Mouse (Mus musculus): ENCODE measurements around the gene Tgfb1.
"Not testable (repeated sequence)": the region's sequence is repeated elsewhere in the genome, so short reads cannot be mapped to it uniquely, and the experiment has no call there.

Gene Tgfb1

DNA sequence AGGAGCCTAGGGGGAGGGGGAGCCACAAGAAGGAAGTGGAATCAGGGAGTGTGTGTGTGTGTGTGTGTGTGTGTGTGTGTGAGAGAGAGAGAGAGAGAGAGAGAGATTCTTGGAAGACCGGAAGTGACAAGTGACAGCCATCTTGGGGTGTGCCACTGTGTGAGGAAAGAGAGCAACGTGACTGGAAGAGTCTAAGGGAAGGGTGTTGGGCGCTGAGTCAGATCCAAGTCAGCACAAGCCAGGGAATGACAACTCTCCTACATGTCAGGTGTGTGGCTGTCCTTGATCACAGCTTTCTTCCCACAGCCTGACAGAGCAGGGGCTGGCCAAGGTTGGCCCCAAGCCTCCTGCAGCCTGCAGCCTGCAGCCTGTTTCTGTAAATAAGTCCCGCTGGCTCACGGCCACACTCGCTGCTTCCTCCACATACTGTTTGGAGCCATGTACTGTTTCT, 19.0 kb downstream of the Tgfb1 start:
- DNase-seq (ENCODE audit: low spot score in 2 of 2), result peak in 1 of 2 experiments; percentile 60

DNA sequence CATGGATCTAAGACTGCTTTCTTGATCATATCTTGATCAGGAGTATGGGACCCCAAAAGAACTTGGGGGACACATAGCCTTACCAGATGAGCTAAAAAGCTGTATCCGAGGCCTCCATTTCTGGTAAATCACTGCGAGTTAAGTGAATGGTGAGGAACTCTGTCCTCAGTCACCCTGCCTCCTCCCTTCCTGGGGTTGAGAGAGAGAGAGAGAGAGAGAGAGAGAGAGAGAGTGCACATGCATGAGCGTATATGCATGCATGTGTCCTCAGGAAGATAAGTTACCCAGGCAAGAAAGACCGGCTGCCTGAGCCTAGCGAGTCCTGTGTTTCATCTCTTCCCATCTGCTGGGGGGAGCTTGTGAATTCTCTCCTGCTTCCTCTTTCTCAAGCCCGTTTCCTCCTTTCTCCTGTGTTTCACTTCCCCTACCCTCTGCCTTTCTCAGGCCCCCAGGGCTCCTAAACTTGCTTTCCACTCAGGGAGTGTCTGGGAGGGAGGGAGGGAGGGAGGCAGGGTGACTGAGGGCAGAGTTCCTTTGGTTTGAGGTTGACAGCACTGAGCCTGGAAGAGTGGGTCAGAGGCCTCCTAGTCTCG, 19.9 kb downstream of the Tgfb1 start:
- DNase-seq (ENCODE audit: low spot score in 2 of 2), result no peak

- DNase-seq (ENCODE audit: low spot score in 2 of 2), result peak in 1 of 2 experiments; percentile 64
Measured at GRCm38 (mm10) chr7:25707581-25708292, 20.9 kb downstream of the Tgfb1 start.

DNA sequence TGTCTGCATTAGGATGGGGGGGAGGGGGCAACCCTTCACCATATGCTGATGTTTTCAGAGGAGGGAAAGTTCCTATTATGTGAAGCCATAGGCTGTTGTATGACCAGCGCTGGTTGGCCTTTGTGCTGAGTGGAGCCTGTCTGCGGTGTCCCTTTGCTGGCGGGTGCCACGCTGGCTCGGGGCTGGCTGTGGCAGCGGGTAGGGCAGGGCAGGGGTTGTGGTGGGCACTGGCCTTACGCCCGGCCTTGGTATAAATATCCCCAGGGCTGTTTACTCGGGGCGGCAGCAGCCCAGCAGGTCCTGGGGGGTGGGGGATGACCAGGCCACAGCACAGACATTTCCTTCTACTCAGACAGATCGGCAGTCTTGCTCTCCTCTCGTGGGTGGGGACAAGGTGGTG, 23.2 kb downstream of the Tgfb1 start:
- DNase-seq (ENCODE audit: low spot score in 2 of 2), result peak in 1 of 2 experiments; percentile 63

GRCm38 (mm10) chr7:25710519-25711130, 23.8 kb downstream of the Tgfb1 start:
- no peak for DNase-seq (ENCODE audit: low spot score in 2 of 2)

- DNase-seq (ENCODE audit: low spot score in 2 of 2), result no peak
Measured at GRCm38 (mm10) chr7:25711165-25711564, 24.4 kb downstream of the Tgfb1 start.

- DNase-seq (ENCODE audit: low spot score in 2 of 2), result no peak
Measured at GRCm38 (mm10) chr7:25711731-25712197, 25.0 kb downstream of the Tgfb1 start.

DNA sequence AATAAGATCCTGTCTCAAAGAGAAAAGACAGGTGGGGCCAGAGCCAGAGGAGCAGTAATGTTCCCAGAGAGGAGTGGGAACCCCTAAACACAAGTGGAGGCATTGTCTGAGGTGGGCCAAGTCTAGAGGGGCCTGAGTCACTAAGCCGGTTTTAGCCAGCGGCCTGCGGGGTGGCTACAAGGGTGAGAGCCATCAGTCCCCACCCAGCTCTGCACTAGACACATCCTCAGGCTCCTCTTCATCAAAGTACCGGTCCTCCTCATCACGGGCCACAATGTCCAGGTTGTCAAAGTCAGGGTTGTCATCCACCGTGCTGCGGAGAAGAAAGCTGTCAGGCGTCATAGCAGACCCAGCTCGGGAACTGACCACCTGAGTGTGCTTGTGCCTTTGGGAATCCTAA, 26.0 kb downstream of the Tgfb1 start:
- no peak for DNase-seq (ENCODE audit: low spot score in 2 of 2)

GRCm38 (mm10) chr7:25714581-25714980, 27.8 kb downstream of the Tgfb1 start:
- DNase-seq (ENCODE audit: low spot score in 2 of 2), result no peak

DNA sequence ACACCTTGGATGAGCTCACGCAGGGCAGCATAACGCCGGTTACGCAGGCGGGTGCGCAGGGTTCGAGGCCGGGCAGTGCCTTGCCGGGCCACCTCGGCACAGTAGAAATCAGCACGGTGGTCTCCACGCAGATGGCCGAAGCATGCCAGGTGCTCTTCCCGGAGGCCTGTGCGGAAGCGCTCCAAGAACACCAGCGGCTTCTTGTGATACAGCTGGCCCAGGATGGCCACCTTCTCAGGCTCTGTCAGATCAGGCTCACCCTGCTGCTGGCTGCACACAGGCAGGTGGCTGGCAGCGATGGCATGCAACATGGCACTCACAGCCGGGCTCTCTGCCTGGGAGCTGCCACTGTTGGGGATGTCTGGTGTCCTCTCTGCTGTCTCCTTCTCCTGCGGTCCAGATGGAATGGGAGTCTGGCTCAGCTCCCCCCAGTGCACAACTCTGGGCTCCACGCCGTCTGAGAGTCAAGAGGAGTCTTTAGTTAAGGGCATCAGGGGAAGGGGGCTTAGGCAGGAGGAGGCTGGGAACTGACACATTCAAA, 29.0 kb downstream of the Tgfb1 start:
- no peak for DNase-seq (ENCODE audit: low spot score in 2 of 2)

DNA sequence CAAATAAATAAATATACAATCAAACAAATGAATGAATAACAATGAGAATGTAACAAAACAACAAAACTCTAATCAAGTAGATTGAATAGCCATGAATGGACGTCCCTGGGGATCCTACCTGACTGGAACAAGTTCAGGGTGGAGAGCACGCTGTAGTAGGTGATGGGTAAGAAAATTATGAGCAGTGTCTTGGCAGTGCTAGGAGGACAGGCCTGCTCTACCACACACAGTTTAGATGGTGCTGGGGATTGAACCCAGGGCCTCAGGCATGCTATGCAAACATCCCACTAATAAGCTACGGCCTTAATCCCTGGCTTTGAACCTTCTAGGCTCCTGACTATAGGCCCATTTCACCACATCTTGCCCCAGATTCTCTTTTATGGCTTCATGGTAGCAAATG, 30.7 kb downstream of the Tgfb1 start:
- DNase-seq (ENCODE audit: low spot score in 2 of 2), result no peak

DNA sequence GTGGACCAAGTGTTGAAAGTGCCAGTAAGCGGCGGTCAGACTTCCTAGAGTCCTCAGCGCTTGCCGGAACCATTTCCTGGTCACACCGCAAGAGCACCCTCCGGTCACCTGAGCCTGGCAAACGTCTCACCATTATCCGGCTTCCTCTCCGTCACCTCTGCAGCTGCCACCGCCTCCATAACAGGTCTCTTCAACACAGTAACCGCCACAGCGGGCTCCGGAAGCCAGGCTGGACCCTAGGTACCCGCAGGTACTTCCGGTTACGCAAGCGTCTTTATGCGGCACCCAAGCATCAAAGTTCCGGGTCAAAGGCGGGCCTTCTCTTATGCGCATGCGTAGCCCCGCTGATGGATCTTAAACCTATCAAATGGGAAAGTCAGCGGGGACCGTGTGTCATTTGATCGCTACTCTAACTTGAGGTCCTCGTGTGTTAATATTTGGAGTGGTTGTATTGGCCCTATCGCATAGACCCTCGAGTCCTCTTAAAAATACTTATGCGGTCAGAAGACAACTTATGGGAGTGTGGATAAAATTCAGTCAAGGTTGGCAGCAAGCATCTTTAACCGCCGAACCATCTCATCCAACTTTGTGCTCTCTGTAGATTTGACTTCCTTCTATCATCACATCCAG, 32.1 kb downstream of the Tgfb1 start, which contains the start of gene Ccdc97:
Gene Ccdc97, minus strand, starts transcription at position 301 of the 630 bp plus-strand sequence.
- DNase-seq (ENCODE audit: low spot score in 2 of 2), result peak; percentile 91 to 95

DNA sequence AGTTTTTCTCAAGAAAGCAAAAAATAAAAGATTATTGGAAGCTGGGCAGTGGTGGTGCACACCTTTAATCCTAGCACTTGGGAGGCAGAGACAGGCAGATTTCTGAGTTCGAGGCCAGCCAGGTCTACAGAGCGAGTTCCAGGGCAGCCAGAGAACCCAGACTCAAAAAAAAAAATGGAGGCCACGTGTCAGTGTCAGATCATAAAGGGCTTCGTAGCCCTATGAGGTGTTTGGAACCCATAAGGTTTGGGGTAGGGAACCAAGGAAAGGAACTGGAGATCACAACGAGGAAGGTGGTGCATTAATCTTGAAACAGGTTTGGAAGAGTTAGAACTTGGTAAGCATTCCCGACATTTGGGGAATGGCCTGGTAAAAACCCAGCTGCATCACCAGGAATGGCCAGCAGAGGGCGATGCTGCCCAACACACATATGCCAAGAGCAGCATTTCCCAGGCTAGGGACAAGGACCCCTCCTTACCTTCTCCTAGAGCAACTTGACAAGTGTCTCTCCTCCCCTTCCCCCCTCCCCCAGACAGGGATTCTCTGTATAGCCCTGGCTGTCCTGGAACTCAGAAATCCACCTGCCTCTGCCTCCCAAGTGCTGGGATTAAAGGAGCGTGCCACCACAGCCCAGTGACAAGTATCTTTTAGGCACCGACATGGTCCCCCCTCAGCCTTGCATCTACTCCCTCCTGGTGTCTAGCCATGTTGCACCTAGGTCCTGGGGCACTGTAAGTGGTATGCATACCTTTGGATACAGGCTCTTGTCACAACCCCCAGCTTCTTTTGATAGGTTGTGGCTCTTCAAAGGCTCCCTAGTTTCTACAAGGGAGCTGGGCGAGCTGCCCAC, 33.2 kb downstream of the Tgfb1 start:
- DNase-seq (ENCODE audit: low spot score in 2 of 2), result peak; percentile 74 to 90

DNA sequence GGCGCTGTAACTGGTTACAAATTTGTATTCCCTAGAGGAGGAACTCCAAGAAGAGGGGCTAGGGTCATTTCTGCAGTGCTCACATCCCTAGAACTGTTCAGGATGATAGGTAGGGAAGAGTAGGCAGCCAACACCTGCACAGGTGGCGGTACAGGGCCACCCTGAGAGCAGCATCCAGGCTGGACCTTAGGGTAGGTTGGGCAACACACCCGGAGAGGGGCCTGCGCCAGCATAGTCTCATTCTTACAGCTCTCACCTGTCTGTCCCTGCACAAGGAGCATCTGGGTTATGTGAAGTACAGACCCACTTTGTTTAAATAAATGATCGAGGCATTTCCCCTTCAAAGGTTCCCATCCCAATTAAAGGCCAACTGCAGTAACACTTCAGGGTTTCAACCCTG, 34.0 kb downstream of the Tgfb1 start:
- DNase-seq (ENCODE audit: low spot score in 2 of 2), result no peak

- DNase-seq (ENCODE audit: low spot score in 2 of 2), result not testable (repeated sequence)
Measured at GRCm38 (mm10) chr7:25721776-25722175, 35.0 kb downstream of the Tgfb1 start.

GRCm38 (mm10) chr7:25725886-25726285, 39.1 kb downstream of the Tgfb1 start:
- no peak for DNase-seq (ENCODE audit: low spot score in 2 of 2)

- DNase-seq (ENCODE audit: low spot score in 2 of 2), result no peak
Measured at GRCm38 (mm10) chr7:25727800-25728199, 41.0 kb downstream of the Tgfb1 start.

GRCm38 (mm10) chr7:25729396-25729795, 42.6 kb downstream of the Tgfb1 start:
- DNase-seq (ENCODE audit: low spot score in 2 of 2), result no peak

GRCm38 (mm10) chr7:25729862-25730261, 43.1 kb downstream of the Tgfb1 start:
- DNase-seq (ENCODE audit: low spot score in 2 of 2), result no peak

DNA sequence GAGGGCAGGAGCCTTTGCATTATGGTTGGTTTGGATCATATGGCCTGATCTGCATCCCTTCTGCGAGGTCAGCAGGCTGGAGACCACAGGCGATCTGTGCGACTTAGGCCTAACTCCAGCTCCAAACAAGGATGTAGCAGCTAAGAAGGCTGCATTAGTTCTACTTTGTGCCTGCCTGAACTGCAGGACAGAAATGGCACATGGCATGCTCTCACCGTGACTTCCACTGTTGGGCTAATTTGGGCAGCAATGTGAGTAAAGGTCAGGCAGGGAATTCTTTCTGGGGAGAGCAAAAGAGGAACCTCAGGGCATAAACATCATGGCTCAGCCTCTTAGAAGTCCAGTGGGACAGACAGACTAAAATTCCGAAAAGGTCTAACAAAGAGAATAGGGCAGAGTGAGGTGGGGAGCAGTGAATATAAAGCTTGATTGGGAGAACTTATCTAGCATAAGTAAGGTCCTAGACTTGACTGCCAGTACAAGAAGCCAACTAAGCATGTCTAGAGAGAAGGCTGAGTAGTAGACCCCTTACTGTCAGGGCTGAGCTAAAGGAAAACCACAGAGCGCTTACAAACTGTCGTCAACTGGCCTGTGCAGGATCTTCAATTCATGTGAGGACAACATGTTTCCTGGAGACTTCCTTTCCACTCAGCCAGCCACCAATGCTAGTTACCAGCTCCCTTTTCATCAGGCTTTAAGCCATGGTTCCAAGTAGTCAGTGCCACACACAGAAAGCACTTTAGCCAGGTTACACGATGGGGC, 44.7 kb downstream of the Tgfb1 start:
- no peak for DNase-seq (ENCODE audit: low spot score in 2 of 2)

Measured in spleen, postnatal 4 days (tissue).